27 mouse cellular contexts compared by ENCODE assay signal in genomic region chr2:156747315-156747714, GRCm38 (mm10). TPM values are rescaled to one million over a fixed set of nuclear protein-coding genes. Genes with fewer than 3 reads are reported as not detected.
DNase-seq lines count a peak whose midpoint lies in the region; ATAC-seq and TF ChIP-seq lines count a peak whose summit lies in the region.
"Had no signal": no experiment of that assay in that cellular context is flagged by ENCODE, and none has a peak within 500 bp of the region (broad histone marks: within the 10 kb centered on the region; RNA-seq: fewer than 3 reads in every experiment).

No protein-coding gene starts in this region.

- H3K4me2 ChIP-seq in midbrain, postnatal 0 days (ENCODE audit: low read depth, low read length, poor library complexity, severe bottlenecking): no peak overlapping the region
- no peak overlapping the region for H3K4me2 ChIP-seq in midbrain, embryonic 13.5 days (replicated peaks)
- H3K4me2 ChIP-seq in heart, embryonic 12.5 days: no peak overlapping the region
- H3K4me2 ChIP-seq: embryonic facial prominence, embryonic 12.5 days; embryonic facial prominence, embryonic 15.5 days; forebrain, embryonic 13.5 days; hindbrain, embryonic 12.5 days had no signal

- H3K36me3 ChIP-seq in midbrain, postnatal 0 days (ENCODE audit: insufficient read depth, low read length): peaks cover 58% of the 10 kb centered on the region
- H3K36me3 ChIP-seq in midbrain, embryonic 13.5 days: peaks cover 71% of the 10 kb centered on the region
- H3K36me3 ChIP-seq in heart, embryonic 12.5 days: peaks cover 68% of the 10 kb centered on the region

- WGBS in midbrain, postnatal 0 days: 86% methylated on average over 3 of the region's 3 CpGs
- 94% methylated on average over 3 of the region's 3 CpGs for WGBS in midbrain, embryonic 13.5 days
- WGBS in heart, embryonic 12.5 days: 90% methylated on average over 3 of the region's 3 CpGs

- no peaks in the 10 kb centered on the region for H3K9me3 ChIP-seq in midbrain, postnatal 0 days (ENCODE audit: low read length)
- H3K9me3 ChIP-seq in midbrain, embryonic 13.5 days: no peaks in the 10 kb centered on the region
- H3K9me3 ChIP-seq in heart, embryonic 12.5 days (replicated peaks): no peaks in the 10 kb centered on the region
- H3K9me3 ChIP-seq: embryonic facial prominence, embryonic 12.5 days; embryonic facial prominence, embryonic 15.5 days; forebrain, embryonic 13.5 days; heart, embryonic 10.5 days; hindbrain, embryonic 12.5 days had no signal

- 0 out of 2 replicates have a peak overlapping the region, but pooled peaks have one; percentile 19 for H3K9ac ChIP-seq in midbrain, postnatal 0 days (replicated peaks; ENCODE audit: low read length, poor library complexity, severe bottlenecking)
- no peak overlapping the region for H3K9ac ChIP-seq in midbrain, embryonic 13.5 days (replicated peaks)
- H3K9ac ChIP-seq in heart, embryonic 12.5 days: no peak overlapping the region
- H3K9ac ChIP-seq: embryonic facial prominence, embryonic 12.5 days; embryonic facial prominence, embryonic 15.5 days; forebrain, embryonic 13.5 days; hindbrain, embryonic 12.5 days had no signal

- no peak for TF ChIP-seq CTCF in midbrain, postnatal 0 days (IDR thresholded peaks at IDR 0.05)

- H3K4me3 ChIP-seq in midbrain, postnatal 0 days (ENCODE audit: low read depth, low read length): no peak overlapping the region
- H3K4me3 ChIP-seq in midbrain, embryonic 13.5 days (replicated peaks): no peak overlapping the region
- no peak overlapping the region for H3K4me3 ChIP-seq in brown adipose tissue, adult 24 weeks (ENCODE audit: insufficient read depth, low read depth, low read length)
- H3K4me3 ChIP-seq in heart, embryonic 12.5 days: no peak overlapping the region
- H3K4me3 ChIP-seq: embryonic facial prominence, embryonic 12.5 days; embryonic facial prominence, embryonic 15.5 days; forebrain, embryonic 13.5 days; heart, adult 2 months; heart, embryonic 10.5 days; hindbrain, embryonic 12.5 days had no signal

- peak; percentile 37 for DNase-seq in adrenal gland, postnatal 25 days
- no peak for DNase-seq in adrenal gland, adult 8-10 months
- no peak for DNase-seq in midbrain, postnatal 0 days (ENCODE audit: low spot score)
- DNase-seq: cerebellum, adult 11 months; cerebellum, adult 2 months; cerebellum, adult 9-11 months; cerebellum, postnatal 25 days; gastrocnemius, postnatal 10 days; gastrocnemius, postnatal 36 days; heart, adult 2 months; kidney, adult 18-20 months had no signal

- no peak overlapping the region for H3K27ac ChIP-seq in midbrain, postnatal 0 days (ENCODE audit: low read depth, low read length)
- no peak overlapping the region for H3K27ac ChIP-seq in midbrain, embryonic 13.5 days
- H3K27ac ChIP-seq in brown adipose tissue, adult 24 weeks (replicated peaks; ENCODE audit: low read depth, low read length): peak overlapping the region; percentile 69
- no peak overlapping the region for H3K27ac ChIP-seq in heart, embryonic 12.5 days (ENCODE audit: poor library complexity, severe bottlenecking)
- H3K27ac ChIP-seq: embryonic facial prominence, embryonic 12.5 days; embryonic facial prominence, embryonic 15.5 days; forebrain, embryonic 13.5 days; heart, adult 2 months; heart, embryonic 10.5 days; hindbrain, embryonic 12.5 days had no signal

- ATAC-seq in midbrain, postnatal 0 days (ENCODE audit: low FRiP score): no peak
- no peak for ATAC-seq in midbrain, embryonic 13.5 days
- ATAC-seq in heart, embryonic 12.5 days (ENCODE audit: insufficient number of reproducible peaks, low FRiP score): no peak
- ATAC-seq: activated CD4-positive, CD25-positive, alpha-beta regulatory T cell, adult 4 months; CD4-positive, CD25-positive, alpha-beta regulatory T cell, adult 4 months; forebrain, embryonic 13.5 days; forebrain, embryonic 16.5 days; hindbrain, embryonic 16.5 days; inflammation-experienced regulatory T-cells, adult 6 months; intestine, embryonic 16.5 days had no signal

- H3K27me3 ChIP-seq in midbrain, postnatal 0 days (ENCODE audit: insufficient read depth, low read length): no peaks in the 10 kb centered on the region
- no peaks in the 10 kb centered on the region for H3K27me3 ChIP-seq in midbrain, embryonic 13.5 days
- no peaks in the 10 kb centered on the region for H3K27me3 ChIP-seq in heart, embryonic 12.5 days (replicated peaks)
- H3K27me3 ChIP-seq: embryonic facial prominence, embryonic 12.5 days; embryonic facial prominence, embryonic 15.5 days; forebrain, embryonic 13.5 days; hindbrain, embryonic 12.5 days had no signal

- H3K4me1 ChIP-seq in midbrain, postnatal 0 days (ENCODE audit: insufficient read depth, low read length): no peaks in the 10 kb centered on the region
- H3K4me1 ChIP-seq in midbrain, embryonic 13.5 days (replicated peaks): peaks cover 11% of the 10 kb centered on the region
- peaks cover 16% of the 10 kb centered on the region for H3K4me1 ChIP-seq in brown adipose tissue, adult 24 weeks (ENCODE audit: control insufficient read depth, insufficient read depth, insufficient read length, low read length)
- H3K4me1 ChIP-seq in heart, embryonic 12.5 days (replicated peaks): peaks cover 20% of the 10 kb centered on the region

RNA-seq across cellular contexts. Expression of gene Myl9, which starts 27.9 kb away (rescaled TPM):
- total RNA-seq in adrenal gland, postnatal 25 days (2021): 42.3 and 50.9 TPM in 2 replicates
- 10 to 100 TPM; 37.2 to 58.6 (median 47.9) TPM for total RNA-seq in adrenal gland, adult 8-10 months (2022)
- 27.4 and 30.7 TPM in 2 replicates for total RNA-seq in midbrain, postnatal 0 days (2014; rRNA removed)
- polyA plus RNA-seq in midbrain, postnatal 0 days (2015; fragmentation: Nextera tagmentation; extraction: Ambion mirVana): 33.8 and 38.4 TPM in 2 replicates
- polyA plus RNA-seq in midbrain, embryonic 13.5 days (2015; fragmentation: Nextera tagmentation; extraction: Ambion mirVana): 33.0 and 37.4 TPM in 2 replicates
- polyA plus RNA-seq in brown adipose tissue, adult 24 weeks (2012; ENCODE audit: insufficient read depth, insufficient read length, missing spikeins): 35.0 and 37.1 TPM in 2 replicates
- polyA plus RNA-seq in heart, embryonic 12.5 days (2016; fragmentation: Nextera tagmentation; extraction: Ambion mirVana): 1,723 and 1,724 TPM in 2 replicates
- total RNA-seq: common myeloid progenitor, adult 5-6 weeks; granulocyte monocyte progenitor cell, adult 5-6 weeks had no signal
- polyA plus RNA-seq: activated CD4-positive, CD25-positive, alpha-beta regulatory T cell, adult 4 months; CD4-positive, CD25-positive, alpha-beta regulatory T cell, adult 4 months; inflammation-experienced regulatory T-cells, adult 6 months had no signal

Comparison
In these comparisons a context has a peak if more than half of its experiments do, and no peak if none do; other contexts are left out.
1. RNA of gene Myl9, which starts 27.9 kb away (polyA plus RNA-seq): 1,723 to 1,724 TPM in heart, embryonic 12.5 days; 33.0 to 37.4 TPM in midbrain, embryonic 13.5 days, 35.0 to 37.1 TPM in brown adipose tissue, adult 24 weeks and 33.8 to 38.4 TPM in midbrain, postnatal 0 days; every median in the first group is over 10 times any median in the second.